Mouse (Mus musculus): ENCODE results near the gene Ltbp2. TPM values are rescaled to one million over a fixed set of nuclear protein-coding genes. Genes with fewer than 3 reads are reported as not detected.

The Ltbp2 gene
- total RNA-seq, 2 experiments from 2014 or later, result 0.78 to 1.6 TPM

- Histone ChIP-seq H3K4me3 (no peak overlapping the region), H3K27ac (no peak overlapping the region)
- no peak for DNase-seq
- TF ChIP-seq CTCF (IDR thresholded peaks at IDR 0.05), result no peak
- intact Hi-C loops (cut with DNase I), result no loop called here
Measured at GRCm38 (mm10) chr12:84900317-84900716, 24.0 kb upstream of the Ltbp2 start.

DNA sequence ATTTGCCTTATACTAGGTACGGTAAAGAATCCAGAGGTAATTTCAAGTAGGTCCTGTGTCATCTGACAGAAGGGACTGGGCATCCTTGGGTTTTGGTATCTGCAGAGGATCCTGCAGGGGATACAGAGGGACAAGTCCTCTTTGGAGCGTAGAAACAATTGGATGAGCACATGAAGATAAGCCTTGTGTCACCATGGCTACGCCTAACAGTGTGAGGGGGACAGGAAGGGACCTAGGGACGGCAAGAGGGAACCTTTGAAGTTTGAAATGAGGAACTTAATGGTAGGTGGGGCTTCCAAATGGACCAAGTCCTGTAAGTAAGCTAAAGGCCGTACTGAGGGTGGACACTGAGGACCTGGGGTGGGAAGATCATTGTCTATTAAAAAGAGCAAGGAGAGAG lies 21.0 kb upstream of the Ltbp2 start:
- Histone ChIP-seq H3K27ac (no peak overlapping the region), H3K4me3 (no peak overlapping the region)
- DNase-seq, result no peak
- TF ChIP-seq CTCF (IDR thresholded peaks at IDR 0.05), result no peak
- intact Hi-C loops (cut with DNase I), result no loop called here

DNA sequence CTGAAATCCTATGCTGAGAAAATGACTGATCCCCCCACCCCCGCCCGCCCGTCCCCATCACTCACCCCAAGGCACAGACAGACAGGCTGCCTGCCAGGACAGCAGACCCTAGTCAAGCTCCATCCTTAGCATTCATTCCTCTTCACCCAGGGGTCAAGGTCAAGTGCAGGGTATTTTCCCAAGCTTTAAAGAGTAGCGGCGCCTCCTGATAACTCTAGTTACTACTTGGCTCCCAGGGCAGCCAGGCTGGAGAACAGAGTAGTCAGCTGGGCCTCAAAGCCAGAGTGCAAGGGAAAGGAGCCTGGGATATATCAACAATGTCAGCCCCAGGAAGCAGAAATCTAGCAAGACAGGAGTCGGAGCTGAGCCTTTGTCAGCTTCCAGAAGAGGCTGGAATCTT lies 19.9 kb upstream of the Ltbp2 start:
- Histone ChIP-seq H3K4me3 (no peak overlapping the region), H3K27ac (no peak overlapping the region)
- TF ChIP-seq CTCF (IDR thresholded peaks at IDR 0.05), result no peak
- DNase-seq, result no peak
- intact Hi-C loops (cut with DNase I), result no loop called here

DNA sequence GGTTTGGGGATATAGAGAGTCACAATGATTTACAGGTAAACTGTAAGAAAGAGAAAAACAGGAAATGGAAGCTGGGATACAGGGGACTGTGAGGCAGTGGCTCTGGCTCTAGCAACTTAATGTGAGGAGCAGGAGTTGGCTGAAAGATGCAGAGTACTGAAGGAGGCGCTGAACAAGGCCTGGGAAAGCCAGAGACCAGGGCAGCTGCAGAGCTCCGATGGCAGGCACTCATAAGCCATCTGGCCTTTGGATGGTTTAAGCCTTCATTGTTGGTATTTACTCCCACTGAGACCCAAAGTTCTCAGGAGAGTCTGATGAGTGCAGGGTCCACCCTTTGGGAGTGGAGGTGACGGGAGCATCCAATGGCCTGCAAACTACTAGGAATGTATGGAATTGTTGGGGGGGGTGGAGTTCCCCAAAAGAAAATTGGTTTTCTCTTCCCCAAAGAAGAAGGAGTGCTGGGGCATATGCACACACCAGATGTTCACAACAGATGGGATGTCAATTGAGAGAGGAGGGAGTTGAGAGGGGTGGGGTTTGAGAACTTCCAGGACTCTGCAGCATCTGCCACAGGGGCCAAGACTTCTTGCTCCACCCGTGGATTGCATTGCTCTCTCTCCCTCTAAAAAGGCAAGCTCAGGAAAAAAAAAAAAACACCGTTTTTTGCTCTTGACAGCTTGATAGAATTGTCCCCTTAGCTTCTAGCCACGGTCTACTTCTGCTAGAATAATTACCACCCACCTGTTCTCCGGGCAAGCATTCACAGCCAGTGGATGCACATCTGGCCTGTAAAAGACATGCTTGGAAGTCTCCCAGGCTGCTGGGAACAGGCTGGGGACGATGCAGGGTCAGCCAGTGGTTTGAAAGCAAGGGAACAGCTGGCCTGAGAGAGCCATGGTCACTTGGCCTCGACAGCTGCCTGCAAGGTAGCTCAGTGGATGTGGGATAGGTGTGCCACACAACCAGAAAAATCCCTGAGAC lies 17.6 kb upstream of the Ltbp2 start:
- DNase-seq, result peak; percentile 52
- intact Hi-C loops (cut with DNase I), result no loop called here

GRCm38 (mm10) chr12:84890289-84890688 lies 14.0 kb upstream of the Ltbp2 start:
- H3K4me3 ChIP-seq, result no peak overlapping the region

More for the DNA sequence above, 17.6 kb upstream of the Ltbp2 start:
- H3K4me3 ChIP-seq, result no peak overlapping the region
- no peak for TF ChIP-seq CTCF (IDR thresholded peaks at IDR 0.05)
- no peak overlapping the region for H3K27ac ChIP-seq

GRCm38 (mm10) chr12:84885107-84885876 lies 9.0 kb upstream of the Ltbp2 start:
- TF ChIP-seq CTCF (IDR thresholded peaks at IDR 0.05), result no peak
- intact Hi-C loops (cut with DNase I), result no loop called here
- Histone ChIP-seq H3K4me3 (no peak overlapping the region), H3K27ac (no peak overlapping the region)
- DNase-seq, result peak; percentile 75

More at GRCm38 (mm10) chr12:84890289-84890688, 14.0 kb upstream of the Ltbp2 start:
- DNase-seq, result no peak
- no peak overlapping the region for H3K27ac ChIP-seq
- TF ChIP-seq CTCF (IDR thresholded peaks at IDR 0.05), result no peak
- intact Hi-C loops (cut with DNase I), result no loop called here

GRCm38 (mm10) chr12:84884423-84885076 lies 8.2 kb upstream of the Ltbp2 start:
- DNase-seq, result no peak

GRCm38 (mm10) chr12:84882796-84883195 lies 6.5 kb upstream of the Ltbp2 start:
- Histone ChIP-seq H3K27ac (no peak overlapping the region), H3K4me3 (no peak overlapping the region)
- intact Hi-C loops (cut with DNase I), result no loop called here
- DNase-seq, result no peak
- TF ChIP-seq CTCF (IDR thresholded peaks at IDR 0.05), result no peak

More at GRCm38 (mm10) chr12:84884423-84885076, 8.2 kb upstream of the Ltbp2 start:
- intact Hi-C loops (cut with DNase I), result no loop called here
- H3K4me3 ChIP-seq, result no peak overlapping the region
- TF ChIP-seq CTCF (IDR thresholded peaks at IDR 0.05), result no peak
- no peak overlapping the region for H3K27ac ChIP-seq

DNA sequence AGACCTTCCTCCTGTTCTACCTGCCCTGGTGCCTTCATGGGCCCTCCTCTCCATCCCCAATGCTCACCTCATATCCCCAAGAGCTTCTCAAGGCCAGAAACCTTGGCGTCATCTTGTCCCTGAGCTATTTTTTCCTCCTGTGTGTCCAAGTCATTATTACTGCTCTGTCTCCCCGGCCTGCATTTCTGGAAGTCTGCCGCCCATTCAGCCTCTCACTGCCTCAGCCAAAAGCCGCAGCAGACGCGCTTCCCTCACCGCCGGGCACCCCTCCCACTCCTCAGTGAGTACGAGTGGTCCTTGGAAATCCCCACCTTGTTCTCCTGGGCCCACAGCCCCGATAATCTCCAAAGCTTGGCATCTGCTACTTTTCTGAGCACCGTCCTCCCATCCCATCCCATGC lies 3.8 kb upstream of the Ltbp2 start:
- Histone ChIP-seq H3K27ac (no peak overlapping the region), H3K4me3 (no peak overlapping the region)
- intact Hi-C loops (cut with DNase I), result no loop called here
- DNase-seq, result peak; percentile 65
- no peak for TF ChIP-seq CTCF (IDR thresholded peaks at IDR 0.05)

DNA sequence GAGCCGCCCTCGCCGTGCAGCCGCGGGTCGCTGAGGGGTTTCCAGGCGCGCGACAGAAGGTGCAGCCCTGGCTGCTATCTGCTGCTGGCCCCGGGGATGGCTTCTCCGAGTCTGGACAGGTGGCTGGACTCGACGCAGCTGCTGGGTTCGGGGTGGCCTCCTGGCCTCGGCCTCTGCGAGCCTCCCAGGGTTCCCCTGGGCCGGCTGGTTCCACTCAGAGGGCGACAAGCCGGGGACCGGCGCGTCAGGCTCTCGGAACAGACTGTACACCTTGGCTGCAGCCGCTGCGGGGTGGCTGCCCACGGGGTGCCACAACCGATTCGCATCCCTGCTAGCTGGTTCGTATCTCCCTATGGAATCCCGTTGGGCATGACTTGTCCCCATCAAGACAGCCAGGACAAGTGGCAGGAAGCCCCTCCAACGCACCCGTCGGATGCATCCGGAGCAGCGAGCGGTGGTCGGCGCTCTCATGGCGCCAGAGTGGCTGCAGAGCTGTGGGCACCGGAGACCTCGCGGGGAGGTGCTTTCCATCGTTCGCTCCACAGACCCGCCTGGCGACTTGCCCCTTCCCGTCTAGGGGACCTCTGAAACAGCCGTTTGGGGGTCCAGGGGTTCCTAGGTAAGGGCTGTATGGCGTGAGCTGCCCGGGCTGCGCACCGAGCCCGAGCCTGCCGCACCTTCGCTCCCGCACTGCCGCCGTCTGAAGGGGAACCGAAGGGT lies 411 bp downstream of the Ltbp2 start:
- intact Hi-C loops (cut with DNase I), result loop anchor here (1.0 to 10.0 kb wide), 3 partner anchors 64 to 149 kb away; no protein-coding TSS in a partner anchor
- peak; percentile 36 for DNase-seq
- peak overlapping the region; percentile 64 for H3K4me3 ChIP-seq
- TF ChIP-seq CTCF (IDR thresholded peaks at IDR 0.05), result no peak
- no peak overlapping the region for H3K27ac ChIP-seq

- H3K4me3 ChIP-seq, result no peak overlapping the region
- peak; percentile 74 for TF ChIP-seq CTCF (IDR thresholded peaks at IDR 0.05)
- intact Hi-C loops (cut with DNase I), result loop anchor here (10.0 kb wide), 1 partner anchor 151 kb away; no protein-coding TSS in a partner anchor
Measured at GRCm38 (mm10) chr12:84873434-84873833, 2.9 kb downstream of the Ltbp2 start.

GRCm38 (mm10) chr12:84872310-84872709 lies 4.0 kb downstream of the Ltbp2 start:
- no peak overlapping the region for H3K4me3 ChIP-seq
- intact Hi-C loops (cut with DNase I), result loop anchor here (10.0 kb wide), 1 partner anchor 152 kb away; no protein-coding TSS in a partner anchor
- DNase-seq, result no peak
- no peak overlapping the region for H3K27ac ChIP-seq
- TF ChIP-seq CTCF (IDR thresholded peaks at IDR 0.05), result no peak

More at GRCm38 (mm10) chr12:84873434-84873833, 2.9 kb downstream of the Ltbp2 start:
- no peak for DNase-seq
- no peak overlapping the region for H3K27ac ChIP-seq

All from gastrocnemius, adult 2 months (tissue).